Mouse (Mus musculus): ENCODE data around the gene BC005561.

DNA sequence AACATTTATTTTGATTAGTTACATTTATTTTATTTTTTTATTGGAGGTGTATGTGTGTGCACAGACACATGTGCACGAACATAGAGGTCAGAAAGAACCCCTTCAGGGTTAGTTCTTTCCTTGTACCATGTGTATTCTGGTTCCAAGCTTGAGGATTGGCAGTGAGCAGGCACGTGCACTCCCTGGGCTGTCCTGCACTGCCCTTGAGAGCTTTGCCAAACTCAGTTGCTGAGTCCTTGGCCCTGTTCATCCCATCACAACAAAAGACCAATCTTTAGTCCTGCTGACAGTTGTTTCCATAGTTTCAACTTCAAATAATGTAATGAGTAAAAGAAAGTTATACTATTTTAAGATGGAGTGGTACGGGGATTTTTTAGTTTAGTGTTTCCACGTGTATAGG lies 31.2 kb downstream of the BC005561 start:
- TF ChIP-seq MAFK (IDR thresholded peaks at IDR 0.05; ENCODE audit: insufficient read depth, low read depth, low read length) (no peak), CHD2 (IDR thresholded peaks at IDR 0.05; ENCODE audit: low read depth, low read length) (no peak), ZNF384 (IDR thresholded peaks at IDR 0.05; ENCODE audit: low read depth, low read length) (no peak)

Data from ES-E14 (cell line).